Mouse (Mus musculus) midbrain, embryonic 10.5 days (tissue): ENCODE measurements at regions not wholly inside any gene's neighbourhood (a gene's known extent, or its start where the extent isn't known, plus 50 kb on each side); places are given as distances from the start of the nearest gene placed in this dataset.

Experiments used
- DNase-seq: peaks from one replicate; pipeline ENCODE4 v3.0.0-alpha.2; 2017; ENCODE audit warnings: low spot score
- H3K27ac ChIP-seq: fragments of 300-500 bp; sonication (generic); replicated peaks from 2 replicates; pipeline ENCODE4 v1.5.1; 2016; ENCODE audit warnings: mild to moderate bottlenecking
- H3K27me3 ChIP-seq: fragments of 300-500 bp; sonication (generic); 2 replicates; pipeline ENCODE4 v1.6.1; 2016; ENCODE audit warnings: low read depth, mild to moderate bottlenecking; ENCODE audit not compliant: poor library complexity, severe bottlenecking
- H3K36me3 ChIP-seq: fragments of 300-500 bp; sonication (generic); 2 replicates; pipeline ENCODE4 v1.6.1; 2016; ENCODE audit warnings: mild to moderate bottlenecking, moderate library complexity
- H3K4me1 ChIP-seq: fragments of 300-500 bp; sonication (generic); 2 replicates; pipeline ENCODE4 v1.6.1; 2016
- H3K4me3 ChIP-seq: fragments of 300-500 bp; sonication (generic); 2 replicates; pipeline ENCODE4 v1.5.1; 2016; ENCODE audit warnings: mild to moderate bottlenecking, moderate library complexity
- H3K9me3 ChIP-seq: fragments of 300-500 bp; sonication (generic); replicated peaks from 2 replicates; pipeline ENCODE4 v1.6.1; 2016; ENCODE audit warnings: mild to moderate bottlenecking
- WGBS: fragments of 180-500 bp; shearing (Covaris S2); methylation state at CpG from one replicate; pipeline ENCODE4 v1.1.7; 2016; 5-methylcytosine and 5-hydroxymethylcytosine counted together

- Histone ChIP-seq H3K4me3 (no peak overlapping the region), H3K36me3 (no peaks in the 10 kb centered on the region), H3K9me3 (no peaks in the 10 kb centered on the region), H3K4me1 (no peaks in the 10 kb centered on the region), H3K27ac (no peak overlapping the region), H3K27me3 (no peaks in the 10 kb centered on the region)
- WGBS: 94% methylated on average over 2 of the region's 2 CpGs
- no peak for DNase-seq
Observed at GRCm38 (mm10) chr5:51758289-51758688, 190.8 kb upstream of the Ppargc1a start.

- Histone ChIP-seq H3K27me3 (no peaks in the 10 kb centered on the region), H3K36me3 (no peaks in the 10 kb centered on the region), H3K9me3 (no peaks in the 10 kb centered on the region), H3K4me1 (no peaks in the 10 kb centered on the region), H3K27ac (no peak overlapping the region), H3K4me3 (no peak overlapping the region)
- WGBS: 90% methylated on average over 2 of the region's 2 CpGs
- DNase-seq: no peak
Observed at GRCm38 (mm10) chr5:51757864-51758263, 190.3 kb upstream of the Ppargc1a start.

- DNase-seq: no peak
- Histone ChIP-seq H3K27ac (no peak overlapping the region), H3K4me1 (no peaks in the 10 kb centered on the region), H3K27me3 (no peaks in the 10 kb centered on the region), H3K9me3 (no peaks in the 10 kb centered on the region), H3K36me3 (no peaks in the 10 kb centered on the region), H3K4me3 (no peak overlapping the region)
- WGBS: 85% methylated on average over 4 of the region's 4 CpGs
Observed at GRCm38 (mm10) chr5:51752024-51752423, 184.5 kb upstream of the Ppargc1a start.

GRCm38 (mm10) chr5:51750456-51750855 lies 182.9 kb upstream of the Ppargc1a start:
- no peak overlapping the region for H3K27ac ChIP-seq
- no peak for DNase-seq
- no peaks in the 10 kb centered on the region for H3K4me1 ChIP-seq
- H3K4me3 ChIP-seq: no peak overlapping the region
- no peaks in the 10 kb centered on the region for H3K36me3 ChIP-seq
- H3K27me3 ChIP-seq: no peaks in the 10 kb centered on the region
- H3K9me3 ChIP-seq: no peaks in the 10 kb centered on the region
- WGBS: 95% methylated on average over 8 of the region's 8 CpGs

- H3K36me3 ChIP-seq: no peaks in the 10 kb centered on the region
- H3K27me3 ChIP-seq: no peaks in the 10 kb centered on the region
- no peak overlapping the region for H3K27ac ChIP-seq
- 97% methylated on average over 8 of the region's 8 CpGs for WGBS
- DNase-seq: no peak
- H3K4me3 ChIP-seq: no peak overlapping the region
- H3K4me1 ChIP-seq: no peaks in the 10 kb centered on the region
- H3K9me3 ChIP-seq: no peaks in the 10 kb centered on the region
Observed at GRCm38 (mm10) chr5:51740893-51741292, 173.4 kb upstream of the Ppargc1a start.

- 45% methylated on average over 1 of the region's 1 CpGs for WGBS
- no peak for DNase-seq
- H3K4me3 ChIP-seq: no peak overlapping the region
Observed at GRCm38 (mm10) chr5:51730241-51730640, 162.7 kb upstream of the Ppargc1a start.

GRCm38 (mm10) chr5:51729771-51730170 lies 162.2 kb upstream of the Ppargc1a start:
- WGBS: 81% methylated on average over 1 of the region's 1 CpGs
- H3K27ac ChIP-seq: no peak overlapping the region
- H3K4me3 ChIP-seq: no peak overlapping the region
- H3K4me1 ChIP-seq: peaks cover 7% of the 10 kb centered on the region
- H3K9me3 ChIP-seq: no peaks in the 10 kb centered on the region
- no peaks in the 10 kb centered on the region for H3K27me3 ChIP-seq
- DNase-seq: no peak
- H3K36me3 ChIP-seq: no peaks in the 10 kb centered on the region

More at GRCm38 (mm10) chr5:51730241-51730640, 162.7 kb upstream of the Ppargc1a start:
- Histone ChIP-seq H3K4me1 (peaks cover 7% of the 10 kb centered on the region), H3K27me3 (no peaks in the 10 kb centered on the region), H3K27ac (no peak overlapping the region), H3K36me3 (no peaks in the 10 kb centered on the region), H3K9me3 (no peaks in the 10 kb centered on the region)

- no peak for DNase-seq
- no peak overlapping the region for H3K27ac ChIP-seq
- peaks cover 7% of the 10 kb centered on the region for H3K4me1 ChIP-seq
- H3K36me3 ChIP-seq: no peaks in the 10 kb centered on the region
- H3K27me3 ChIP-seq: no peaks in the 10 kb centered on the region
- H3K4me3 ChIP-seq: no peak overlapping the region
- no peaks in the 10 kb centered on the region for H3K9me3 ChIP-seq
Observed at GRCm38 (mm10) chr5:51726762-51727161, 159.2 kb upstream of the Ppargc1a start.

GRCm38 (mm10) chr5:51718911-51719310 lies 151.4 kb upstream of the Ppargc1a start:
- Histone ChIP-seq H3K9me3 (no peaks in the 10 kb centered on the region), H3K27ac (no peak overlapping the region), H3K36me3 (no peaks in the 10 kb centered on the region), H3K4me1 (no peaks in the 10 kb centered on the region), H3K27me3 (no peaks in the 10 kb centered on the region), H3K4me3 (no peak overlapping the region)
- WGBS: 89% methylated on average over 8 of the region's 8 CpGs
- DNase-seq: no peak

GRCm38 (mm10) chr5:51718451-51718850 lies 150.9 kb upstream of the Ppargc1a start:
- WGBS: 87% methylated on average over 1 of the region's 1 CpGs
- no peaks in the 10 kb centered on the region for H3K4me1 ChIP-seq
- no peak overlapping the region for H3K4me3 ChIP-seq
- H3K36me3 ChIP-seq: no peaks in the 10 kb centered on the region
- no peak overlapping the region for H3K27ac ChIP-seq
- H3K9me3 ChIP-seq: no peaks in the 10 kb centered on the region
- no peak for DNase-seq
- H3K27me3 ChIP-seq: no peaks in the 10 kb centered on the region

GRCm38 (mm10) chr5:51711860-51712560 lies 144.5 kb upstream of the Ppargc1a start:
- no peak overlapping the region for H3K4me3 ChIP-seq
- WGBS: 82% methylated on average over 8 of the region's 8 CpGs
- H3K27ac ChIP-seq: no peak overlapping the region
- no peaks in the 10 kb centered on the region for H3K36me3 ChIP-seq
- no peak for DNase-seq
- H3K4me1 ChIP-seq: peaks cover 3% of the 10 kb centered on the region; the same call in 1 of the 2 replicates
- H3K27me3 ChIP-seq: no peaks in the 10 kb centered on the region
- H3K9me3 ChIP-seq: no peaks in the 10 kb centered on the region

- Histone ChIP-seq H3K27me3 (no peaks in the 10 kb centered on the region), H3K9me3 (no peaks in the 10 kb centered on the region), H3K36me3 (no peaks in the 10 kb centered on the region), H3K4me1 (peaks cover 3% of the 10 kb centered on the region; the same call in 1 of the 2 replicates), H3K4me3 (no peak overlapping the region), H3K27ac (no peak overlapping the region)
- WGBS: 90% methylated on average over 4 of the region's 4 CpGs
- DNase-seq: no peak
Observed at GRCm38 (mm10) chr5:51710664-51711063, 143.1 kb upstream of the Ppargc1a start.

- Histone ChIP-seq H3K4me1 (peaks cover 3% of the 10 kb centered on the region; the same call in 1 of the 2 replicates), H3K27ac (no peak overlapping the region), H3K9me3 (no peaks in the 10 kb centered on the region), H3K4me3 (no peak overlapping the region), H3K36me3 (no peaks in the 10 kb centered on the region), H3K27me3 (no peaks in the 10 kb centered on the region)
- 90% methylated on average over 6 of the region's 6 CpGs for WGBS
- DNase-seq: no peak
Observed at GRCm38 (mm10) chr5:51709447-51709991, 142.0 kb upstream of the Ppargc1a start.
